Mouse (Mus musculus): ENCODE data around the gene Rp9.

Gene Rp9

GRCm38 (mm10) chr9:22394725-22395124 lies 74.8 kb downstream of the Rp9 start:
- in situ Hi-C loops (cut with MboI; ENCODE audit: low pct_unique_long_range_greater_than_20kb in 1 of 2, low sequenced_read_pairs in 2 of 2, unreplicated experiment in 1 of 2), result loop anchor here in 1 of 2 experiments (10.0 kb wide), 1 partner anchor 240 kb away; the partner anchor contains the start of gene Pigyl

GRCm38 (mm10) chr9:22390390-22390789 lies 79.2 kb downstream of the Rp9 start:
- in situ Hi-C loops (cut with MboI; ENCODE audit: low pct_unique_long_range_greater_than_20kb in 1 of 2, low sequenced_read_pairs in 2 of 2, unreplicated experiment in 1 of 2), result loop anchor here in 1 of 2 experiments (10.0 kb wide), 1 partner anchor 236 kb away; the partner anchor contains the start of gene Pigyl

GRCm38 (mm10) chr9:22389736-22390245 lies 79.8 kb downstream of the Rp9 start:
- in situ Hi-C loops (cut with MboI; ENCODE audit: low pct_unique_long_range_greater_than_20kb in 1 of 2, low sequenced_read_pairs in 2 of 2, unreplicated experiment in 1 of 2), result loop anchor here in 1 of 2 experiments (10.0 kb wide), 1 partner anchor 235 kb away; the partner anchor contains the start of gene Pigyl

- in situ Hi-C loops (cut with MboI; ENCODE audit: low pct_unique_long_range_greater_than_20kb in 1 of 2, low sequenced_read_pairs in 2 of 2, unreplicated experiment in 1 of 2), result no loop called here
Measured at GRCm38 (mm10) chr9:22389021-22389476, 80.5 kb downstream of the Rp9 start, which contains the start of gene Anln. Anln (minus strand) TSS chr9:22389188.

GRCm38 (mm10) chr9:22388401-22388980 lies 81.1 kb downstream of the Rp9 start:
- in situ Hi-C loops (cut with MboI; ENCODE audit: low pct_unique_long_range_greater_than_20kb in 1 of 2, low sequenced_read_pairs in 2 of 2, unreplicated experiment in 1 of 2), result no loop called here

GRCm38 (mm10) chr9:22387901-22388300 lies 81.6 kb downstream of the Rp9 start:
- in situ Hi-C loops (cut with MboI; ENCODE audit: low pct_unique_long_range_greater_than_20kb in 1 of 2, low sequenced_read_pairs in 2 of 2, unreplicated experiment in 1 of 2), result no loop called here

GRCm38 (mm10) chr9:22385890-22386289 lies 83.7 kb downstream of the Rp9 start:
- in situ Hi-C loops (cut with MboI; ENCODE audit: low pct_unique_long_range_greater_than_20kb in 1 of 2, low sequenced_read_pairs in 2 of 2, unreplicated experiment in 1 of 2), result no loop called here

- in situ Hi-C loops (cut with MboI; ENCODE audit: low pct_unique_long_range_greater_than_20kb in 1 of 2, low sequenced_read_pairs in 2 of 2, unreplicated experiment in 1 of 2), result loop anchor here (5.0 kb wide), 2 partner anchors 34 to 39 kb away; no protein-coding TSS in a partner anchor
Measured at GRCm38 (mm10) chr9:22376086-22376485, 93.5 kb downstream of the Rp9 start.

- in situ Hi-C loops (cut with MboI; ENCODE audit: low pct_unique_long_range_greater_than_20kb in 1 of 2, low sequenced_read_pairs in 2 of 2, unreplicated experiment in 1 of 2), result no loop called here
Measured at GRCm38 (mm10) chr9:22372760-22373159, 96.8 kb downstream of the Rp9 start.

GRCm38 (mm10) chr9:22368030-22368429 lies 101.5 kb downstream of the Rp9 start:
- in situ Hi-C loops (cut with MboI; ENCODE audit: low pct_unique_long_range_greater_than_20kb in 1 of 2, low sequenced_read_pairs in 2 of 2, unreplicated experiment in 1 of 2), result no loop called here

GRCm38 (mm10) chr9:22366621-22367020 lies 102.9 kb downstream of the Rp9 start:
- in situ Hi-C loops (cut with MboI; ENCODE audit: low pct_unique_long_range_greater_than_20kb in 1 of 2, low sequenced_read_pairs in 2 of 2, unreplicated experiment in 1 of 2), result no loop called here

- in situ Hi-C loops (cut with MboI; ENCODE audit: low pct_unique_long_range_greater_than_20kb in 1 of 2, low sequenced_read_pairs in 2 of 2, unreplicated experiment in 1 of 2), result no loop called here
Measured at GRCm38 (mm10) chr9:22366221-22366620, 103.3 kb downstream of the Rp9 start.

Data from mouse embryonic stem cell (cell line).